In genomic region chr2:166487688-166488087, GRCm38 (mm10) we compare ENCODE assay signal across 7 mouse cellular contexts.
A peak's percentile ranks its signal among the peaks of the same experiment; 100 is the strongest.
DNase-seq lines count a peak whose midpoint lies in the region; ATAC-seq and TF ChIP-seq lines count a peak whose summit lies in the region.

No protein-coding gene starts in this region.

- no peaks in the 10 kb centered on the region for H3K9me3 ChIP-seq in embryonic facial prominence, embryonic 14.5 days (ENCODE audit: control insufficient read depth, low read length)

- H3K4me2 ChIP-seq in embryonic facial prominence, embryonic 14.5 days (ENCODE audit: low read depth, low read length) = no peak overlapping the region

- TF ChIP-seq POLR2A in kidney, adult 2 months (IDR thresholded peaks at IDR 0.05; ENCODE audit: low read depth, low read length) = no peak

- TF ChIP-seq CTCF in kidney, adult 2 months (conservative IDR thresholded peaks at IDR 0.05; ENCODE audit: insufficient read depth, insufficient read length, low read depth, low read length) = no peak

- ATAC-seq in embryonic facial prominence, embryonic 14.5 days (ENCODE audit: low read depth) = no peak

- no peaks in the 10 kb centered on the region for H3K27me3 ChIP-seq in kidney, adult 2 months (replicated peaks; ENCODE audit: control insufficient read depth, insufficient read depth, low read length)
- H3K27me3 ChIP-seq in embryonic facial prominence, embryonic 14.5 days (replicated peaks; ENCODE audit: control insufficient read depth, insufficient read depth, low read length) = no peaks in the 10 kb centered on the region

- H3K27ac ChIP-seq in kidney, adult 2 months (ENCODE audit: insufficient read depth, low read depth, low read length) = no peak overlapping the region
- no peak overlapping the region; the same call in 1 of the 2 replicates for H3K27ac ChIP-seq in embryonic facial prominence, embryonic 14.5 days (replicated peaks; ENCODE audit: low read depth, low read length)

- no peak overlapping the region for H3K4me3 ChIP-seq in kidney, adult 2 months (ENCODE audit: insufficient read depth, low read depth, low read length)
- no peak overlapping the region for H3K4me3 ChIP-seq in embryonic facial prominence, embryonic 14.5 days (ENCODE audit: low read depth, low read length)

- no peaks in the 10 kb centered on the region for H3K36me3 ChIP-seq in kidney, adult 2 months (ENCODE audit: control insufficient read depth, insufficient read depth, low read length)
- no peaks in the 10 kb centered on the region for H3K36me3 ChIP-seq in embryonic facial prominence, embryonic 14.5 days (ENCODE audit: control insufficient read depth, insufficient read depth, low read length)

- DNase-seq in kidney, adult 2 months = peak; percentile 19
- no peak for DNase-seq in kidney, adult 8-10 months
- DNase-seq in right cerebral cortex, postnatal 25 days = peak; percentile 19
- no peak for DNase-seq in right cerebral cortex, adult 18-20 months
- DNase-seq in embryonic facial prominence, embryonic 14.5 days (ENCODE audit: low spot score) = peak; percentile 64
- peak; percentile 59 to 71 for DNase-seq in natural killer cell, adult 2 months (ENCODE audit: low spot score in 2 of 2)
- DNase-seq in yolk sac, embryonic 10.5 days (ENCODE audit: low spot score) = no peak

- 0 out of 2 replicates have a peak, but pooled peaks cover 2% of the 10 kb centered on the region for H3K4me1 ChIP-seq in kidney, adult 2 months (ENCODE audit: control insufficient read depth, insufficient read depth, low read length)
- peaks cover 34% of the 10 kb centered on the region for H3K4me1 ChIP-seq in embryonic facial prominence, embryonic 14.5 days (ENCODE audit: control insufficient read depth, insufficient read depth, low read length)

- H3K9ac ChIP-seq in embryonic facial prominence, embryonic 14.5 days (ENCODE audit: low read depth, low read length) = no peak overlapping the region

- WGBS in kidney, adult 2 months = 84% methylated on average over 15 of the region's 15 CpGs
- WGBS in embryonic facial prominence, embryonic 14.5 days = 80% methylated on average over 15 of the region's 15 CpGs

Comparison
In these comparisons a context has a peak if more than half of its experiments do, and no peak if none do; other contexts are left out.
1. DNase-seq: peak in kidney, adult 2 months (single experiment), right cerebral cortex, postnatal 25 days (single experiment), embryonic facial prominence, embryonic 14.5 days (single experiment) and natural killer cell, adult 2 months (2 of 2); none in kidney, adult 8-10 months (0 of 2), right cerebral cortex, adult 18-20 months (single experiment) and yolk sac, embryonic 10.5 days (single experiment).